Mouse (Mus musculus): Measurements from ENCODE around the gene Pira2.
"Not testable (repeated sequence)": the region's sequence is repeated elsewhere in the genome, so short reads cannot be mapped to it uniquely, and the experiment has no call there.

The Pira2 gene

GRCm38 (mm10) chr7:3844951-3845350 lies at the start of gene Pira2:
TSS of gene Pira2 (minus strand) at chr7:3845051.
- DNase-seq (ENCODE audit: low spot score): not testable (repeated sequence)

DNA sequence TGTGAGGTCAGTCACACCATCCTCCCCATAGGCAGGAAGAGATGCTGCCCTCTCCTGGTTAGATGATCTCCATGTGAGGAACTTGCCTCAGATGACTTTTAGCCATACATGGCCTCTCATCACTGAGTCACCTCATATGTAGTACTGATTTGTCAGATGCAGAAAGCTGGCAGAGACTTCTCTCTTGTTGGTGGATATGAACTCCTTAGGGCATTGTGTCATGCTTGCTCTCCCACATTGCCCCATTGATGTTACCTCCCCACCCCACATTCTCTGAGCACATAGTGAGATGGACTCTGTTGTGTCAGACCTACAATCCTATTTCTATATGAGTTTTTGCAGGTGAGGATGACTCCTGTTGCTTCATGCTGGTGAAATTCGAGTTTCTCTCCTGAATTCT lies 30.2 kb upstream of the Pira2 start:
- not testable (repeated sequence) for DNase-seq (ENCODE audit: low spot score)

DNA sequence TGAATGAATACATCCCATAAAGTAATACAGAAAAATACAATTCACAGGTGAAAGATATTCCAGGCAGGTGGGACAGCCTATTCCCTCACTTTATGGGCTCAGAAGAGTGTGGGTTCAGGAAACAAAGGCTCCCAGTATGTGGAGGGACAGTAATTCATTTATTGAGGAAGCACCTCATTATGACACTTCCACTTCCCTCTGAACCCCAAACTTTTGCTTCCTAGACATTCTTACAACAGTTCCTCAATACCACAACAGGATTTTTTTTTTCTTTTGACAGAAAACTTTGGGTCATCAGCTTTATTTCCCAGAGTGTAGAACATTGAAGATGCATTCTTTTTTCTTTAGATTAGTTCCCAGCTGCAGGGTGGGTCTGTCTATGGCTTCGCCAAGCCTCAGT lies 7.0 kb downstream of the Pira2 start:
- not testable (repeated sequence) for DNase-seq (ENCODE audit: low spot score)

DNA sequence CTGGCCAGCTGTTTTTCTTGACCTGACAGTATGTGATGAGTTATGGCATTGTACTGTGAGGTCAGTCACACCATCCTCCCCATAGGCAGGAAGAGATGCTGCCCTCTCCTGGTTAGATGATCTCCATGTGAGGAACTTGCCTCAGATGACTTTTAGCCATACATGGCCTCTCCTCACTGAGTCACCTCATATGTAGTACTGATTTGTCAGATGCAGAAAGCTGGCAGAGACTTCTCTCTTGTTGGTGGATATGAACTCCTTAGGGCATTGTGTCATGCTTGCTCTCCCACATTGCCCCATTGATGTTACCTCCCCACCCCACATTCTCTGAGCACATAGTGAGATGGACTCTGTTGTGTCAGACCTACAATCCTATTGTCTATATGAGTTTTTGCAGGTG lies 14.2 kb downstream of the Pira2 start:
- not testable (repeated sequence) for DNase-seq (ENCODE audit: low spot score)

- DNase-seq (ENCODE audit: low spot score): not testable (repeated sequence)
Measured at GRCm38 (mm10) chr7:3825599-3825998, 19.3 kb downstream of the Pira2 start, which contains the start of gene Gm15448. TSS of gene Gm15448 (minus strand) at chr7:3825687.

DNA sequence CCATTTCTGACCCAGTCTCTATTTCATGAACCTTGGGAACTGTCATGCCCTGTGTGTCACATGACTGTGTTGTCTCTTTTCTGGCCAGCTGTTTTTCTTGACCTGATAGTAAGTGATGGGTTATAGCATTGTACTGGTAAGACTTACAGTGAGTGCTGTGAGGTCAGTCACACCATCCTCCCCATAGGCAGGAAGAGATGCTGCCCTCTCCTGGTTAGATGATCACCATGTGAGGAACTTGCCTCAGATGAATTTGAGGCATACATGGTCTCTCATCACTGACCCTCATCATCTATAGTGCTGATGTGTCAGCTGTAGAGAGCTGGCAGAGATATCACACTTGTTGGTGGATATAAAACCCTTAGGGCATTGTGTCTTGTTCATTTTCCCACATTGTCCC lies 32.9 kb downstream of the Pira2 start:
- not testable (repeated sequence) for DNase-seq (ENCODE audit: low spot score)

DNA sequence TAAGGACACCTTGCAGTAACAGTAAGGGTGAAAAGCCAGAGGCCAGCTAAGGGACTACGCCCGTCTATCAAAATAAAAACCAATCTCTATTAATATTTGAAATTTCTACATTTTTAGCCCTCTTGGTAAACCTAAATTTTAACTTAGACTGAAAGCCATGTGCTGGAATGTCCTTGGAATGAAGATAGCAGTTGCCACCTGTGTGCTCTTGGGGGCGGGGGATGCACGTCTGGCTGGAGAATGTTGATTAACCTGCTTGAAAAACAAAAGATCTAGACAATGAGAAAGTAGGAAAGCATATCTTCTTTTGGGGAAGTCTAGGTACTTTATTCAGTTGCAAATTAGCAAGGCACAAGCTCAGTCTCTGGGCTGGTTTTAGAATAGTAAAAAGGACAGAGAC lies 41.9 kb downstream of the Pira2 start:
- DNase-seq (ENCODE audit: low spot score): not testable (repeated sequence)

GRCm38 (mm10) chr7:3799940-3800339 lies 44.9 kb downstream of the Pira2 start:
- not testable (repeated sequence) for DNase-seq (ENCODE audit: low spot score)

DNA sequence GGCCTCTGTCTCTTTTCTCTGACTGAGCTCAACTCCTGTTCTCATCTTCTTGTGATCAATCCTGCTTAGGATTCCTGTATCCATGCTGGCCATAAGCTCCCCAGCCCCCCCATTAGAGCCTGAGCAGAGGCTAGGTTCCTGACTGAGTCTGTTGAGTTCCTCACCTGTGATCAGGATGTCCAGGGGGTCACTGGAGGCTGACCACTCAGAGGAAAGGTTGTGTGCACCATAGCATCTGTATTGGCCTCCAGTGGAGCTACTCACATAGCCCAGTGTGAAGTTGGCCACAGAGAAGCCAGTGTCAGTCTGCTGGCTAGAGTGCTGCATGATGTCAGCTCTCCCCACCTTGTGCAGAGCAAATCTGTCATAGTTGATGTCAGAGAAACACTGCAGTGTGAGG lies 48.6 kb downstream of the Pira2 start:
- DNase-seq (ENCODE audit: low spot score): not testable (repeated sequence)

All from urinary bladder, postnatal 25 days (tissue).